Mouse (Mus musculus): ENCODE measurements around the gene Trim63.
A peak's percentile ranks its signal among the peaks of the same experiment; 100 is the strongest.

The Trim63 gene

GRCm38 (mm10) chr4:134372294-134372747, 57.4 kb downstream of the Trim63 start:
- peak; percentile 99 for DNase-seq

GRCm38 (mm10) chr4:134373295-134373694, 58.4 kb downstream of the Trim63 start:
- DNase-seq = no peak

GRCm38 (mm10) chr4:134374306-134374705, 59.4 kb downstream of the Trim63 start:
- DNase-seq = no peak

- no peak for DNase-seq
These were observed 63.2 kb downstream of the Trim63 start for GRCm38 (mm10) chr4:134378089-134378615.
